Mouse (Mus musculus): ENCODE data around the gene Bcor.

The Bcor gene

GRCm38 (mm10) chrX:12151269-12151995 is 8.7 kb downstream of the Bcor start:
- DNase-seq (ENCODE audit: low read depth, low spot score) = peak; percentile 71

- no peak for DNase-seq (ENCODE audit: low read depth, low spot score)
These were observed 9.7 kb downstream of the Bcor start for GRCm38 (mm10) chrX:12150425-12150824.

DNA sequence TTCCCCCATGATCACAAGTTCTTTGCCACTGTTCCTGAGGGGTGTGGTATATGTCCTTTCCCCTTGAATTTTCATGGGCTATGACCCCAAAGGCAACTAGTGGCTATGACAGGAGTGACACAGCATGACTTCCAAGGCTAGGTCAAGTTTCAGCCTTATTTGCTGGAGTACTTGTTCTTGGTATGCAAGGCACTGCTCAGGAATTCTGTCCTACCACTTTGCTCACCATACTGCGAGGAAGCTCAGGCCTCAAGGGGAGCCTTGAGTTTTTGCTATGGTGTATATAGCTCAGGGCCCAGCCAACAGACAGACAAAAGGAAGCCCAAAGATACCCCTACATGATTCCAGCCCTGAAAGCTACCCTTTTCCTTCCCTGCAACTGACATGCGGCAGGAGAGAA is 13.9 kb downstream of the Bcor start:
- no peak for DNase-seq (ENCODE audit: low read depth, low spot score)

GRCm38 (mm10) chrX:12142832-12143231 is 17.3 kb downstream of the Bcor start:
- DNase-seq (ENCODE audit: low read depth, low spot score) = no peak

- no peak for DNase-seq (ENCODE audit: low read depth, low spot score)
These were observed 19.9 kb downstream of the Bcor start for GRCm38 (mm10) chrX:12140086-12140740.

DNA sequence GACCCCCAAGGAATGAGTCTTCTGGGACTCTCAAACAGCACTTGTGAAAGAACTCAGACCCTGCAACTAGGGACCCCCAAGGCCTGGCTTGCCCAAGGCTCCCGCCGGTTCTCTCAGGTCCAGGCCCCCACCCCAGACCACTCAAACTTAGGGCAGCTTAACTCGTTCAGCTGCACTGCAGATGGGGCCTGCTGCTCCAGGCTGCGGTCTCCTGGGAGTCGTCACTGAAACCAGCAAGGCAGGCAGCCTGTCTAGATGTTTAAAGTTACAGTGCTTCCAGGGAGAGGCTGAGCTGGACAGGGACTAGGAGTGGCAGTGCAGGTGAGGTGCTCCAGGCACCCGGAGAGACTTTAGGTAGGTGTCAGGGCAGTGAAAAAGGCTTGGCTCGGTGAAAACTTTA is 21.9 kb downstream of the Bcor start:
- DNase-seq (ENCODE audit: low read depth, low spot score) = no peak

DNA sequence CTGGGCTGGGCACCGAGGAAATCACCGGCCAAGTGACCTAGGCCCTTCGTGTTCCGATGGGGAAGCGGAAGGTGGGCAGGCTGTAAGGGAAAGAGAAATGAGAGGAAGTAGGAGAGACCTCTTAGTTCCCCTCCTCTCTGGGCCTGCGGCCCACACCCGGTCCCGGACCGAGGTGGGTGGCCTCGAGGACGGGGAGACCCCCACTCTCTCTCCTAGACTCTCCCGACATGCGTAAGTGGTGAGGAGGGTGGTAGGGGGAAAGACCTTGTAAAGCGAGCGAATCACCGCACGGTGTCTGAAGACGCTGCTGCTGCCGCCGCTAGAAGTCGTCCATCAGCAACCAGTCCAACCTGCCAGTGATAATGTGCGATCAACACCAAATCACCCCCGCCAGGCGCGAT is 23.0 kb downstream of the Bcor start:
- peak; percentile 29 for DNase-seq (ENCODE audit: low read depth, low spot score)

- DNase-seq (ENCODE audit: low read depth, low spot score) = no peak
These were observed 23.7 kb downstream of the Bcor start for GRCm38 (mm10) chrX:12136261-12137101.

GRCm38 (mm10) chrX:12135121-12136111 is 24.7 kb downstream of the Bcor start:
- peak; percentile 51 for DNase-seq (ENCODE audit: low read depth, low spot score)

DNA sequence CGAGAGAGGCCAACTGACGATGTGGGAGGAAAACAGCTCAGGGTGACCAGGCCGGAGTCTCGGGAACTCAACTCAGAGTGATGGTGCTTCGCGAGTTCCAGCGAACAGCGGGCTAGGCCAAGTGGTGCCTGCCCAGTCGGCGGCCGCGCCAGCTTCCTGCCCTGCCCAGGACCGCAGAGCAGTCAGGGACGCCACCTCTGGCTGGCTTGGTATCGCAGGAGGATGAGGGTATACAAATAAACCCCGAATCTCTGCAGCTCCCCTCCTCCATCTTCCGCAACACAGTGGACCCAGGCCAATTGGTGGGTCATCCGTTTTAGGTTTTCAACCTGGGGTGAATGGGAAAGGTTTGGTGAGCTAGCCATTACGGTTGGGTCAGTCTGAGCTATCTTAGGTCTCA is 25.6 kb downstream of the Bcor start:
- DNase-seq (ENCODE audit: low read depth, low spot score) = peak; percentile 54

- DNase-seq (ENCODE audit: low read depth, low spot score) = no peak
These were observed 26.2 kb downstream of the Bcor start for GRCm38 (mm10) chrX:12133836-12134431.

DNA sequence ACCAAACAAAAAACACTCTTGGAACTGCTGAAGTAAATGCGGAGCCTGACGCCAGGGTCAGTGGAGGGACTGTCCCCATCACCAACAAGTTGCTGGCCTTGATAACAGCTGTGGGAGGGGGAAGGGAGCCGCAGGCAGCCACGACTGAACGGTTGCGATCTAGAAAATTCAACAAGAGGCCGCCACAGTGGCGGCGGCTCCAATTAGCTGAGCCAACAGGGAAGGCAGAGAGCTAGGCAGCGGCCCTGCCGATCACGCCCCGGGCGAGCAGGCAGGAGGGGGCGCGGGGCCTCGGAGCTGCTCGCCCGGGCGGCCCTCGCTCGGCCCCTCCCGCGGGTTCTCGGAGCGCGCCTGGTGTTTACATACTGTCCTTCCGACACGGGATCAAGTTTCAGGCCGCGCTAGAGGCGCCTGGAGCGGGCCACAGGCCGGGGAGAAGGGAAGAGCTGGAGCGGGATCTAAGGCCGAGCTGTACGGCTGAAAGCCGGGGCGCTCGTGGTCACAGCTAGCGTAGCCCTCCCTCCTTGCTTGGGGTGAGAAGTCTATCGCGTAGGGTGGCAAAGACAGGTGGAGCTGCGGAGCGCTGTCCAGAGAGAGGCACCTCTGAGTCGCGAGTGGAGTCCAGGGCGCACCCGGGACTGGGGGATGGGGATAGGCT is 26.8 kb downstream of the Bcor start:
- DNase-seq (ENCODE audit: low read depth, low spot score) = peak; percentile 38

- no peak for DNase-seq (ENCODE audit: low read depth, low spot score)
These were observed 27.5 kb downstream of the Bcor start for GRCm38 (mm10) chrX:12132541-12133177.

GRCm38 (mm10) chrX:12129828-12130809 is 30.0 kb downstream of the Bcor start:
- DNase-seq (ENCODE audit: low read depth, low spot score) = no peak

- no peak for DNase-seq (ENCODE audit: low read depth, low spot score)
These were observed 30.9 kb downstream of the Bcor start for GRCm38 (mm10) chrX:12129230-12129629.

- DNase-seq (ENCODE audit: low read depth, low spot score) = peak; percentile 43
These were observed 31.7 kb downstream of the Bcor start for GRCm38 (mm10) chrX:12128165-12129083.

GRCm38 (mm10) chrX:12127799-12128164 is 32.4 kb downstream of the Bcor start:
- no peak for DNase-seq (ENCODE audit: low read depth, low spot score)

All from ES-CJ7 (cell line).